Mouse (Mus musculus) naive thymus-derived CD4-positive, alpha-beta T cell, adult 5 months (primary cell): ENCODE results near the gene Id4. TPM values are rescaled to one million over a fixed set of nuclear protein-coding genes. Genes with fewer than 3 reads are reported as not detected.

Experiments
- polyA plus RNA-seq: library from polyadenylated mRNA; unstranded; fragments of 100-300 nt; shearing (Covaris generic); gene quantifications from one replicate; pipeline ENCODE4 v1.2.1, GENCODE M21; 2017

Gene Id4
- 0.09 TPM for polyA plus RNA-seq

GRCm38 (mm10) chr13:48260690-48261278 lies at the start of gene Id4:
Gene Id4 (plus strand): TSS chr13:48261228.

